Mouse (Mus musculus) cerebellum, adult 2 months (tissue): ENCODE data around the gene Dll3. TPM values are rescaled to one million over a fixed set of nuclear protein-coding genes. Genes with fewer than 3 reads are reported as not detected.
A peak's percentile ranks its signal among the peaks of the same experiment; 100 is the strongest.

Source experiments
- DNase-seq, 2 experiments: peaks; one replicate each; pipeline ENCODE4 v3.0.0; 2021
- H3K27ac ChIP-seq: fragments of 200-500 bp; 2 replicates; pipeline ENCODE4 v1.5.1; 2012; ENCODE audit warnings: low read length, control low read depth, inconsistent platforms; ENCODE audit not compliant: insufficient read depth
- H3K27me3 ChIP-seq: fragments of 200-500 bp; 2 replicates; pipeline ENCODE4 v1.6.1; 2012; ENCODE audit warnings: inconsistent platforms, mild to moderate bottlenecking, low read length, moderate library complexity; ENCODE audit not compliant: control insufficient read depth, insufficient read depth
- H3K4me1 ChIP-seq: fragments of 200-500 bp; 2 replicates; pipeline ENCODE4 v1.6.1; 2011; ENCODE audit warnings: low read length; ENCODE audit not compliant: control insufficient read depth, insufficient read depth
- H3K4me3 ChIP-seq: fragments of 200-500 bp; replicated peaks from 2 replicates; pipeline ENCODE3; 2011; ENCODE audit warnings: mild to moderate bottlenecking, low read depth, low read length, control low read depth; ENCODE audit not compliant: insufficient read depth
- CTCF ChIP-seq: fragments of 200-500 bp; IDR thresholded peaks from 2 replicates; pipeline ENCODE4 v1.5.1; 2011; ENCODE audit warnings: low read depth, mild to moderate bottlenecking, control low read depth, low read length, moderate library complexity, borderline replicate concordance; ENCODE audit not compliant: insufficient read depth
- POLR2A ChIP-seq: fragments of 200-500 bp; IDR thresholded peaks from 2 replicates; pipeline ENCODE4 v1.6.1; 2011; ENCODE audit warnings: low read length, control low read depth, borderline replicate concordance; ENCODE audit not compliant: insufficient read depth
- WGBS: fragments of 180-500 bp; shearing (Covaris S2); methylation state at CpG from one replicate; pipeline ENCODE4 v1.1.7; 2018; 5-methylcytosine and 5-hydroxymethylcytosine counted together
- polyA plus RNA-seq: library from polyadenylated mRNA; depleted of rRNA; stranded (reverse); fragments of >200 nt; gene quantifications from 2 replicates; pipeline ENCODE4 v1.2.3, GENCODE M21; 2012

Gene Dll3
- polyA plus RNA-seq, 1 experiment: 1.4 TPM

GRCm38 (mm10) chr7:28277237-28277614 lies 24.8 kb downstream of the Dll3 start:
- no peak overlapping the region for H3K27ac ChIP-seq
- WGBS: 57% methylated on average over 8 of the region's 8 CpGs
- DNase-seq: peak in 1 of 2 experiments; percentile 32
- no peak for TF ChIP-seq POLR2A
- TF ChIP-seq CTCF: no peak
- H3K4me3 ChIP-seq: peak overlapping the region; percentile 89
- no peaks in the 10 kb centered on the region; the same call in 1 of the 2 replicates for H3K4me1 ChIP-seq
- H3K27me3 ChIP-seq: no peaks in the 10 kb centered on the region

- TF ChIP-seq CTCF (no peak), POLR2A (no peak)
- WGBS: 72% methylated on average over 3 of the region's 3 CpGs
- Histone ChIP-seq H3K27ac (no peak overlapping the region), H3K4me1 (no peaks in the 10 kb centered on the region), H3K4me3 (no peak overlapping the region), H3K27me3 (no peaks in the 10 kb centered on the region)
- no peak for DNase-seq
Observed at GRCm38 (mm10) chr7:28271761-28272160, 30.3 kb downstream of the Dll3 start.

GRCm38 (mm10) chr7:28269355-28269754 lies 32.7 kb downstream of the Dll3 start:
- 91% methylated on average over 12 of the region's 12 CpGs for WGBS
- H3K4me3 ChIP-seq: no peak overlapping the region
- TF ChIP-seq POLR2A (no peak), CTCF (no peak; the same call in 1 of the 2 replicates)

GRCm38 (mm10) chr7:28268576-28268975 lies 33.5 kb downstream of the Dll3 start:
- no peak for DNase-seq
- H3K27ac ChIP-seq: peak overlapping the region; percentile 76
- H3K4me1 ChIP-seq: no peaks in the 10 kb centered on the region
- H3K4me3 ChIP-seq: peak overlapping the region; percentile 73
- no peaks in the 10 kb centered on the region for H3K27me3 ChIP-seq
- WGBS: 17% methylated on average over 16 of the region's 16 CpGs
- TF ChIP-seq CTCF: no peak
- no peak for TF ChIP-seq POLR2A

More at GRCm38 (mm10) chr7:28269355-28269754, 32.7 kb downstream of the Dll3 start:
- Histone ChIP-seq H3K27me3 (no peaks in the 10 kb centered on the region), H3K4me1 (no peaks in the 10 kb centered on the region), H3K27ac (no peak overlapping the region)
- no peak for DNase-seq

GRCm38 (mm10) chr7:28268042-28268531 lies 34.0 kb downstream of the Dll3 start:
- under 1% methylated on average over 47 of the region's 62 CpGs for WGBS
- TF ChIP-seq CTCF (no peak), POLR2A (no peak)
- Histone ChIP-seq H3K4me1 (no peaks in the 10 kb centered on the region), H3K27ac (peak overlapping the region; percentile 76), H3K27me3 (no peaks in the 10 kb centered on the region), H3K4me3 (peak overlapping the region; percentile 73)
- DNase-seq: peak; percentile 71 to 79

- DNase-seq: peak; percentile 93
- Histone ChIP-seq H3K27me3 (no peaks in the 10 kb centered on the region), H3K4me3 (peak within 1 kb of the TSS; percentile 73), H3K27ac (peak within 1 kb of the TSS; percentile 76), H3K4me1 (no peaks in the 10 kb centered on the region)
- WGBS: 6% methylated on average over 57 of the region's 57 CpGs
- TF ChIP-seq CTCF (no peak; the same call in 1 of the 2 replicates), POLR2A (peak; percentile 93)
Observed at GRCm38 (mm10) chr7:28267129-28268041, 34.7 kb downstream of the Dll3 start, which contains the start of gene Eid2. Gene Eid2 (plus strand): TSS chr7:28267881.

GRCm38 (mm10) chr7:28265391-28265790 lies 36.6 kb downstream of the Dll3 start:
- H3K27ac ChIP-seq: no peak overlapping the region
- no peaks in the 10 kb centered on the region for H3K27me3 ChIP-seq
- TF ChIP-seq CTCF (no peak), POLR2A (no peak)
- H3K4me1 ChIP-seq: no peaks in the 10 kb centered on the region
- H3K4me3 ChIP-seq: no peak overlapping the region
- 76% methylated on average over 13 of the region's 13 CpGs for WGBS
- no peak for DNase-seq
